Mouse (Mus musculus) erythroblast, adult 5-6 weeks (primary cell): ENCODE data around the gene Ndufa6. TPM values are rescaled to one million over a fixed set of nuclear protein-coding genes. Genes with fewer than 3 reads are reported as not detected.

Experiments
- ATAC-seq: replicated peaks from 2 replicates; pipeline ENCODE4 v1.8.0; 2016; ENCODE audit warnings: moderate number of reproducible peaks, mild to moderate bottlenecking, moderate TSS enrichment, inconsistent platforms; ENCODE audit not compliant: poor library complexity, low FRiP score, severe bottlenecking
- total RNA-seq, 2 experiments: library from RNA; stranded (forward) in 1 of 2; stranded (reverse) in 1 of 2; fragments of 150-400 nt in 1 of 2; fragments of 200-764, 138-1000 nt in 1 of 2; gene quantifications; 2 replicates each; pipeline versions ENCODE4 v1.2.3 to v1.2.4; 2015 to 2017; ENCODE audit warnings: low replicate concordance in 2 of 2

The Ndufa6 gene
- total RNA-seq, 2 experiments from 2014 or later, result 34.2 to 55.3 TPM

DNA sequence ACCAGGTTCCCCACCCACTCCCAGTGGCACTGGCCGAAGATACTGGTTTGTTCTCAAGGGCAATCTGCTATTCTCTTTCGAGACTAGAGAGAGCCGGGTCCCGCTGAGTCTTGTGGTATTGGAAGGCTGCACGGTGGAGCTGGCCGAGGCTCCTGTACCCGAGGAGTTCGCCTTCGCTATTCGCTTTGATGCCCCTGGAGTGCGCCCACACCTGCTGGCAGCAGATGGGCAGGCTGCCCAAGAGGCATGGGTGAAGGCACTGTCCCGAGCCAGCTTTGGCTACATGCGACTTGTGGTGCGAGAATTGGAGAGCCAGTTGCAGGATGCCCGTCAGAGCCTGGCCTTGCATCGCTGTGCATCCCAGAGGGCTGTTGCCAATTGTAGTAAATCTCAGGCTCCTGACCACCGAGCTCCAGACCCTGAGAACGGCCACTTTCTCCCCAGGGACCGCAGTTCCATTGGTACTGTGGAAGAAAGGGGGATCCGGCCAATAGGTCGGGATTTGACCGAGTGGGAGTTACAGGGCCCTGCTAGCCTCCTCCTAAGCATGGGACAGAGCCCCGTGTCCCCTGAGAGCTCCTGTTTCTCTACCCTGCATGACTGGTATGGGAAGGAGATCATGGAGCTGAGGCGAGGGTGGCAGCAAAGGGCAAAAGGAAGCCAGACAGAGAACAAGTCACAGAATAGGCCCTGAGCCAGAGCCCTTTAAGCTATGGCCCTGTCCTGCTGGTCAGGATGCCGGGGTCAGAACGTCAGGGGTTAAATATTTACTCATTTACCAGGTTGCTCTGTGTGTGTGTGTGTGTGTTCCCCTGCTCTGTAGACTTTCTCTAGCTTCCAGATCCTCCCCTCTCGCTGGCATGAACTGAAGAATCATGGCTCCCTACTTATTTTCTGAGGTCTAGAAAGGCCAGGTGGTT, 10.5 kb downstream of the Ndufa6 start:
- ATAC-seq, result no peak

GRCm38 (mm10) chr15:82342543-82342935, 11.6 kb downstream of the Ndufa6 start:
- ATAC-seq, result no peak

GRCm38 (mm10) chr15:82341675-82342542, 12.2 kb downstream of the Ndufa6 start:
- ATAC-seq, result peak; percentile 45

DNA sequence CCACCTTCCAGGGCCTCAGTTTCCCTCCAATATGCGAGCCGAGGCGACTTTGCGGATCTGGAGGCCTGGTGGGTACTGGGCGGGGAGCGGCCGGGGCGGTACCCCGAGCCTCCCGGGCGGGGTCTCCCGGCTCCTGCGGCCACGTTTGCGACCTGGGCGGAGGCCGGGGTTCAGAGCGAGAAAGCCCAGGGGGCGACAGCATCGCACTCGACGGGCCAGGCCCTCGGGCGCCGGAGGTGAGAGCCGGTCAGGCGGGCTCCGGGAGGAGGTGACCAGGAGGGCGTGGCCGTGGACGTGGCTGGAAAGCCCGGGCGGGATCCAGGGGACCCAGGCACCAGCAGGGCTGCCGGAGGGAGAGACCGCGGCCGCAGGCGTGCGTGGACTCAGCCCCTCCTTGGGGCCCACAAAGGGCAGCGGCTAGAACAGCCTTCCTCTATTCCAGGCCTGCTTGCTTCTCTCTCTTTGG, 13.1 kb downstream of the Ndufa6 start:
- ATAC-seq, result peak; percentile 24

DNA sequence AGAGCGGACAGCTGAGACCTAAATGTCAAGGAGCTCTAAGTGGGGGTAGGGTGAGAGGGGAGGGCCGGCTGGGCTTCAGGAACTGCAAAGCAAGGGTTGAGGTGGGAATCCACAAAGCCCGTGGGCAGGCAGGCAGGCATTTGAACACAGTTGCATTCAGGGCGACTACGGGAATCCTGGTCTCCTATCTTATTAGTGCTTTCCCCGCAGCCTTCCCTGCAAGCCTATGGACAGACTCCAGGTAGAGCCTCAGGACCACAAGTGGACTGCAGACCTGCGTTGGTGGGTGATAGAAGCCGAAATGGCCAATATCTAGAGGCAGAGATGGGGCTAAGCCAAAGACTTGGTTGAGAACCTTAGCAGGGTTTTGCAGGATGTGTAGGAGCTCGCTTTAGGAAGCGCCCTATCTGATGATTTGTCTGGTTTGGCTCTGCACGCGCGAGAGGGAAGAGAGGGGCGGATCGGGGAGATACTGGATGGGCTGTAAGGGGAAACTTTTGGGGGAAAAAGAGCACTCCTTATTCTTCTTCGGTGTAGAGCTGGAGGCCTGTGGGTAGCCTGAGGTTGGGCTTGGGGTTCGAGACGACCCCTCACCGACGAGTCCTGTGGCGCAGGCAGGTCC, 13.6 kb downstream of the Ndufa6 start:
- ATAC-seq, result 0 out of 2 replicates have a peak, but pooled peaks have one; percentile 7

- ATAC-seq, result no peak
Observed at GRCm38 (mm10) chr15:82339634-82340254, 14.4 kb downstream of the Ndufa6 start.

DNA sequence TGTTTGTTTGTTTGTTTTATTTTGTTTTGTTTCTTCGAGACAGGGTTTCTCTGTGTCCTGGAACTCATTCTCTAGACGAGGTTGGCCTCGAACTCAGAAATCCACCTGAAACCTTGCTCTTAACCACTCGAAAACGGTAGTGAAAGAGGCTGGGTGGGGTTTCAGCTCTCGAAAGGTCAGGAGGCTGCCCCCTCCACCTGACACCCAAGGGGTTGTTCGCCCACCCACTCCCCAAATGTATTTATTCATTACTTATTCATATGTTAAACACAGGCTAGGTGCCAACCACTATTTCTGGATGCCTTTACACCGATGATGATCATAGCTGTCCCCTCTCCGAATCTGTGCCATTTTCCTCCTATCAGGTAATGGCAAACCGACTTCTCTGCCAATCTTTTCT, 15.0 kb downstream of the Ndufa6 start:
- no peak for ATAC-seq

DNA sequence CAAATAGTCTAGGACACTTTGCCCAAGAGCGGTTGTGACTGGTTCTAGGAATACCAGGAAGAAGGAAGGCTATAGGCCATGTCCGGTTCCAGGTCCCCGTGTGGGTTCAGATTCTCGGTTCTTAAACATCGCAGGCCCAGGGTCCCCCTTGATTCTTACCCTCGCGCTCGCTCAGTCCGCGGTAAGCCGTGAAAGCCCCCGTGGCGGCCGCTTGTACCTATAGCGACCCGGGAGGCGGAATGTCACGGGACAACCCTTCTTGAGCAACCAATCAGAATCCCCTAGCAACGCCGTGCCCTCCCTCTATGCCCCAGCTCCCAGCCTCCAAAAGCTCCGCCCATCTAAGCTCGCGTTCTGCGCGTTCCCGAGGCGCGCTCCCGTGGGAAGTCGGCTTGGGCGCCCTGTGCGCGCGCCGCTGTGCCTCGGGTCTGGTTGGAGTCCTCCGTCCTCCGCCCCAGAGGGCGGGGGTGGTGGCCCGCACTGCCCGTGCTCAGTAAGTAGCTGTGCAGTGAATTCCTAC, 15.5 kb downstream of the Ndufa6 start, which contains the start of the genes Naga, Pheta2 and Smdt1:
TSS of gene Naga (minus strand) at position 333 of the 520 bp plus-strand sequence.
TSS of gene Pheta2 (plus strand) at position 350 of the 520 bp plus-strand sequence.
TSS of gene Smdt1 (plus strand) at position 367 of the 520 bp plus-strand sequence.
- peak; percentile 68 for ATAC-seq

DNA sequence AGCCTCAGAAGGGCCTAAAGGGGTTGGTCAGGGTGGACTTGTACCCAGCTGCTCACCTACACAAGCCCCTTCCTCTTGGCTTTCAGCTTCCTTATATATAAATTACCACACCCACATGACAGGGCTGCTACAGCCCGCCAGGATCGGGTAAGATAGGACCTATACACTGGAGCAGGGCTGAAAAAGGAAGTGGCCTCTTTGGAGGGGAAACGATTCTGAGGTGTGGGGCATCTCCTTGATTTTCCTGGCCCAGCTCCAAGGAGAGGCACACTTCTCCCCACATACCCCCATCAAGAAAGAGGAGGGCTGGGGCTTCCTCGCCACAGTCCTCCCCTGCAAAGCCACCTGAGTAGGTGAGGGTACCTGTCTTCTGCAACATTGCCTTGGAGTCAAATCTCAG, 16.2 kb downstream of the Ndufa6 start:
- ATAC-seq, result no peak

GRCm38 (mm10) chr15:82336629-82337028, 17.5 kb downstream of the Ndufa6 start:
- ATAC-seq, result no peak

DNA sequence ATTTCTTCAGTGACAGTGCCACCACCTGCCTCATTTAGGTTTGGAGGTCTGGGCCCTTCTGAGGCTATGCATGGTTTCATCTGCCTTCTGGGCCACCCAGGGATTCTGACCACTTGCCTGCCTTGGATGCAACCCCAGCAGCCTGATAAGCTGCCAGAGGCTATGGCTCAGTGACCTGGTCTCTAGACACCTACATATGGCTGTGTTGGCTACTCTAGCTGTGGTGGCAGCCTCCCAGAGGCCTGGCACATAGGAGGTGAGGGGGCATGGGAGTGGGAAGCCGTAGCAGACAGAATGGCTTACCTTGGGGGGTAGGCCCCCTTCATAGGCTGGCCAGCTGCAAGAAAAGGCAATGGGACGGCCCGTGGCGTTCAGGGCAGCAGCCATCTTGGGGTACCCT, 18.9 kb downstream of the Ndufa6 start:
- no peak for ATAC-seq

- ATAC-seq, result no peak
Observed at GRCm38 (mm10) chr15:82325382-82325781, 28.7 kb downstream of the Ndufa6 start.

GRCm38 (mm10) chr15:82322195-82322594, 31.9 kb downstream of the Ndufa6 start:
- ATAC-seq, result no peak

- no peak for ATAC-seq
Observed at GRCm38 (mm10) chr15:82319613-82320012, 34.5 kb downstream of the Ndufa6 start.

DNA sequence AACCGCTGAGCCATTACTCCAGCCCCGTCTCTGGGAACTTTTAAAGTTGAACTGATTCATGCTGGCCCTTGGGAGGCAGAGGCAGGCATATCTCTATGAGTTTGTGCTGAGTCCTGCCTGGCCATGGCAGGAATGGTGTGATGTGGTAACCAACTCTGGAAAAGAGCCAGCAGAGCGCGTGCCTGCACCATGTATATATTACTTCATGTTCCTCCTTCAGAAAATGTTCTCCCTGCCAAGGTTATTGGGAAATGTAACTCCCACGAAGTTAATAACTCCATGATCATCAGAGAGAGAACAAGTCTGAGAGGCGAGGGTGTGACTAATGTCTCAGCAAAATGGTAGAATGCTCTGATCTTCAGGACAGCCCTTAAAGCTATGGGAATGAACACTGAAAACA, 36.3 kb downstream of the Ndufa6 start:
- no peak for ATAC-seq

GRCm38 (mm10) chr15:82308416-82308815, 45.7 kb downstream of the Ndufa6 start:
- ATAC-seq, result no peak

DNA sequence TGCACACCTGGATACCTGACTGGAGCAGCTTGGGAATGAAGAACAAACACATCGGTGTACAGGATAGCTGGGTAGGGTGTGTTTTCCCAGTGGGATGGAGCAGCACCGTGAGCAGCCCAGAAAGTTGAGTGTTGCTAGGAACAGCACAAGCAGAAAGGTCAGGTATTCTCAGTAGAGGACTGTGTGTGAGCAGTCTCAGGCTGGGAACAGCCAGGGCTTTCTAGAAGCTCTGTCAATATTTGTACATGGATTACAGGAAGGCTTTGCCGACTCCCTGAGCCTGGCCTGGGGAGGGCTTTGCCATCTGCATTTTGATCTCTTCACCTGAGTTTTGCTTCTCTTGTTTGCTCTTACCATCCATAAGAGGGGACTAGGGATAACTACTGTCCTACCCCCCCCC, 47.0 kb downstream of the Ndufa6 start:
- no peak for ATAC-seq
